Mouse (Mus musculus): ENCODE results near the gene Myh15. TPM values are rescaled to one million over a fixed set of nuclear protein-coding genes. Genes with fewer than 3 reads are reported as not detected.

Myh15 gene
- polyA plus RNA-seq (2012; ENCODE audit: insufficient read depth, insufficient read length, missing spikeins), result not detected in 2 replicates

DNA sequence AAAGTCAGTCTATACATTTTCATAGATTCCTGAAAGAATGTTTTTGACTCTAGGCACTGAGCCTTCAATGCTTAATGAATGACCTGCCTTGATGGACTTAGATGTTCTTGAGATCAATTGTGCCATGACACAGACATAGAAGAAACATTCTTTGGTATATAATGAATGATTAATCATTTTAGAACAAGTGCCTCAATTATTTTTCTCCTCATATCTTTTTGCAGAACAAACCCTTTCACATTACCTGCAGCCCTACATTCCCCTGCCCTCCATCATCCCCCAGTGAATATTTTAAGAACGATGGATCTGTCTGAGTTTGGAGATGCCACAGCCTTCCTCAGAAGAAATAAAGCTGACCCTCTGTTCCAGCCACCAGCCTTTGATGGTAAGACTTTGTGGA lies at the start of gene Myh15:
Myh15 (plus strand) TSS at position 301 of the 400 bp plus-strand sequence.
- H3K4me3 ChIP-seq (ENCODE audit: insufficient read depth, low read length), result no peak within 1 kb of the TSS
- TF ChIP-seq CTCF (IDR thresholded peaks at IDR 0.05; ENCODE audit: low read depth, low read length) (no peak), POLR2A (IDR thresholded peaks at IDR 0.05; ENCODE audit: borderline replicate concordance, low read depth, low read length) (no peak)
- no peaks in the 10 kb centered on the region for H3K4me1 ChIP-seq (ENCODE audit: control insufficient read depth, insufficient read depth, low read length)
- no peak within 1 kb of the TSS for H3K27ac ChIP-seq (ENCODE audit: insufficient read depth, low read depth, low read length)

DNA sequence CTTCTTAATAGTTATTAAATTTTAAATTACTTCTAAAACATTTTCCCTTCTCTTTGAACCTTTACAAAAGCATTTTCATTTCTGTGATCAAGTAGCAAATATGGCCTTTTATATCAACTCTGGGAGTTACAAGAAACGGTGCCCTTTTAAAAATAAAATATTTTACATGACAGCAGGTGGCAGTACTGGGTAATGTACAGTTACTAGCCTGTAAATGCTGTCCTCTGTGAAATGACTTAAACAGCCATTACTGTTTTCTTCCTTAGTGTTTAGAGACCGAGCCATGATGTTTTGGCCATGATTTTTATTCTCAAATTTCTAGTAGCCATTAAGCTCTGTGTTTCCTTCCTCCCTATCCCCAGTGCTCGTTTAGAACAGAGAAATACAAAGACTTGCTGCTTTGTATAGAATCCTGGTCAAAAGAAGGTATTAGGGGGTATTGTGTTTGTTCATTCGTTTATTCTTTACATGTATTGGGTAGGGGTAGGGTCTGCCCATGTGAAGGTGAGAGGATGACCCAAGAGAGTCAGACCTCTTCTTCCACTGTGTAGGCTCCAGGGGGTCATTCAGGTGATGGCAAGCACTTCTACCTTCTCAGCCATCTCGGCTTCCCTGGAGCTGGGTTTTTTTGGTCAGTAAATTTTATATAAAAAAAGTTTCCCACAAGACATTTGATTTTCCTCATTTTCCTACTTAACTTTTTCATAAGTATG lies 40.5 kb upstream of the Myh15 start:
- Histone ChIP-seq H3K4me3 (ENCODE audit: insufficient read depth, low read length) (no peak overlapping the region), H3K4me1 (ENCODE audit: control insufficient read depth, insufficient read depth, low read length) (no peaks in the 10 kb centered on the region), H3K27ac (ENCODE audit: insufficient read depth, low read depth, low read length) (no peak overlapping the region)
- TF ChIP-seq POLR2A (IDR thresholded peaks at IDR 0.05; ENCODE audit: borderline replicate concordance, low read depth, low read length) (no peak), CTCF (IDR thresholded peaks at IDR 0.05; ENCODE audit: low read depth, low read length) (no peak)

DNA sequence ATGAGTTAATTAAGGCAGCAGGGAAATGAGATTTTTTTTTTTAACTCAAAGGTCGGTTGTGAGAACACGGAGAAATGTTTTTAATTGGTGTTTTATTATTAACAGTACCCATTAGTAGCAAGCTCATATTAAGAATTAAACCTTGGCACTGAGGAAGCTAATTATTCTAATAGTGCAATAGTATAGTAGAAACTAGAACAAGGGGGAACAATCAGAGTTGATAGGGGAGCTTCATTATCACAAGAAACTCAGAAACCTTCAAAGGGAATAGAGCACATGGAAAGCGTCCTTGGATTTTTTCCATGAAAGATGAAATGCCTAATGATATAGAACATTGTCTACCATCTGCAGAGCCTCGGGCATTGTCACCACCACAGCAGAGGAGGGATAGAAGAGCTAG lies 21.4 kb upstream of the Myh15 start:
- TF ChIP-seq POLR2A (IDR thresholded peaks at IDR 0.05; ENCODE audit: borderline replicate concordance, low read depth, low read length) (no peak), CTCF (IDR thresholded peaks at IDR 0.05; ENCODE audit: low read depth, low read length) (no peak)
- Histone ChIP-seq H3K4me1 (ENCODE audit: control insufficient read depth, insufficient read depth, low read length) (no peaks in the 10 kb centered on the region), H3K27ac (ENCODE audit: insufficient read depth, low read depth, low read length) (no peak overlapping the region), H3K4me3 (ENCODE audit: insufficient read depth, low read length) (no peak overlapping the region)

DNA sequence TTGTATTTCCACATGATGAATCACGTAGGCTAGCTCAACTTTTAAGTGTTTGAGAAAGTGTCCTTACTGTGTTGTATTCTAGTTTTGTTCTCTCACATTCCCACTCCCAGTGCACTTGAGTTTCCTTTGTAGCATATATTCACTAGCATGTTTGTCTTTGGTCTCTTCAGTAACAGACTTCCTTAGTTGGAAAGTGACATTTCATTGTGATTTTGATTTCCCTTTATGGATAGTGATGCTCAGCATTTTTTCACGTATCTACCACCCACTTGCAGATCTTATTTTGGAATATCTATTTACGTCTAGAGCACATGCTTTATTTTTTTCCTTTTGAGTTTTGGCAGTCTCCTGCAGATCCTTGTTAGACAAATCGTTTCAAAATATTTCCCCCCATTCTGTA lies 19.5 kb upstream of the Myh15 start:
- TF ChIP-seq CTCF (IDR thresholded peaks at IDR 0.05; ENCODE audit: low read depth, low read length) (no peak), POLR2A (IDR thresholded peaks at IDR 0.05; ENCODE audit: borderline replicate concordance, low read depth, low read length) (no peak)
- no peak overlapping the region for H3K4me3 ChIP-seq (ENCODE audit: insufficient read depth, low read length)
- no peak overlapping the region for H3K27ac ChIP-seq (ENCODE audit: insufficient read depth, low read depth, low read length)

DNA sequence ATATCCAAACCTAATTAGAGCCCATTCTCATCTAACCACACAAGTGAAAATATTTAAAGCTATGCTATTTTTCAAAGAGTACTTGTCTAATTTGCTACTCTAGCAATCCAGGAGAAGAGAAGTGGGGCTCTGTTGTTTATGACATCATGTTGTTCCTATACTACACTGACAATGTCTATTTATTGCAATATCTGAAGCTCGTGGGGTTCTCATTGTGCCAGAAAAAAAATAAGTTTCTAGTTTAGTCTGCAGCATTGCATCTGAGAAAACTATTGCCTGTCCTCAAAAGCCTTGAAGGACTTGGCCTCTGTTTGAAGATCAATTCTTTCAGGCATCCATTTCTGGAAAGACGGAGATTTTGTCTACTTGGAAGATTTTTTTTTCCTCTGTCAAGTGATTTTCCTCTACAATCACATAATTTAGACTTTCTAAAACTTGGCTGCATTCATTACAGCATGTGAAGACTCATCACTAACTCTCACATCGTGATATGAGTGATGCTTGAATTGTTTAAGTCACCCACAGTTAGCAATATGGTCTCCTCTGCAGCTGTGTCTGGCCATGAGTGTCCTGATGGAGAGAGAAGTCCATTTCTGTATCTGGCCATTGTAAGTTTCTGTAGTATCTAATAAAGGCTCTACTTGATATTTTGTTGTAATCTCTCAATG lies 16.6 kb upstream of the Myh15 start:
- TF ChIP-seq POLR2A (IDR thresholded peaks at IDR 0.05; ENCODE audit: borderline replicate concordance, low read depth, low read length) (no peak), CTCF (IDR thresholded peaks at IDR 0.05; ENCODE audit: low read depth, low read length) (no peak)
- Histone ChIP-seq H3K4me3 (ENCODE audit: insufficient read depth, low read length) (no peak overlapping the region), H3K27ac (ENCODE audit: insufficient read depth, low read depth, low read length) (no peak overlapping the region), H3K4me1 (ENCODE audit: control insufficient read depth, insufficient read depth, low read length) (no peaks in the 10 kb centered on the region)

More for the DNA sequence above, 19.5 kb upstream of the Myh15 start:
- no peaks in the 10 kb centered on the region for H3K4me1 ChIP-seq (ENCODE audit: control insufficient read depth, insufficient read depth, low read length)

DNA sequence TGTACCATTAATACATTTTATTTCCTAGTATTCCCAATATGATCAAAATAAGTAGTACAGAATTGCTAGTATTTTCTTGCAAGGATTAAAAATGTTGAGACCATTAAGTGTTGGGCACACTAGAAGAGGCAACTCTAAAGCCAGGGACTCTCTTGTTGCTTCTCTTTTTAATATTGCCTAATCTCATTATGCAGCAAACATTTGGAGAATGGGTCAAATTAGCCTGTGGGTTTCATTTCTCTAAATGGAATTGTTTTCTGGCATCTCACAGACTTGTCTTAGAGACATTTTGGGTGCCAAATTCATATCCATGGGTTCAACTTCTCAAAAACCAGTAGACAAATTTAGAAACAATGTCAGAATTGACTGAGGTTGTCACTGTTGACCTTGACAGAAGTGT lies 8.1 kb upstream of the Myh15 start:
- TF ChIP-seq CTCF (IDR thresholded peaks at IDR 0.05; ENCODE audit: low read depth, low read length) (no peak), POLR2A (IDR thresholded peaks at IDR 0.05; ENCODE audit: borderline replicate concordance, low read depth, low read length) (no peak)
- H3K27ac ChIP-seq (ENCODE audit: insufficient read depth, low read depth, low read length), result no peak overlapping the region
- H3K4me1 ChIP-seq (ENCODE audit: control insufficient read depth, insufficient read depth, low read length), result peaks cover 6% of the 10 kb centered on the region
- H3K4me3 ChIP-seq (ENCODE audit: insufficient read depth, low read length), result no peak overlapping the region

DNA sequence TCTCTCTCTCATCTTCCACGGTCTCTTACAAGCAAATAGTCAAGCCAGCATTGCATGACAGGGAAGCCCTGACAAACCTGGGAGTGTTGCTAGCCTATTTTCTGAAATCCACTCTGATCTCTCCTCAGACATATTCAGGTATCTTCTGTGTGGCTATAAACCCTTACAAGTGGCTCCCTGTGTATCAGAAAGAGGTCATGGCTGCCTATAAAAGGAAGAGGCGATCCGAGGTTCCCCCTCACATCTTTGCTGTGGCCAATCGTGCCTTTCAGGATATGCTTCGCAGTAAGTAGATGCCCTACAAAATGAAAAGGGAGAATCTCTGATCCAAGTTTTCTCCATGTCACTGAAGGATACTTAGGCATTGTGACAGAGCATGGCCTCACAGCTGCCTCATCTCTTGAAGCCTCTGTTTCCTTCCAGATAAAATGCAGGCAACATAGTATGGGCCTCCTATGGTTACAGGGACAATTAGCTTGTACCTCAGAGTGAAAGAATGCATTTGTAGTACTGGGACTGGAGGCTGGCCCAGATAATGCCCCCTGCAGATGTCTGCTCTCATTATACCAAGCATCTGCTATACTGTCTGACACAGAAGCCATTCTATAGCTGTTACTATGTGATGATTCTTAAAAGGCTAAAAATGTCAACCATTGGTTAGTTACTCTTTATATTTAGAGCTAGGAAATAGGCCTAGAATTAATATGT lies 12.1 kb downstream of the Myh15 start:
- Histone ChIP-seq H3K4me3 (ENCODE audit: insufficient read depth, low read length) (no peak overlapping the region), H3K27ac (ENCODE audit: insufficient read depth, low read depth, low read length) (no peak overlapping the region), H3K4me1 (ENCODE audit: control insufficient read depth, insufficient read depth, low read length) (no peaks in the 10 kb centered on the region)
- no peak for TF ChIP-seq CTCF (IDR thresholded peaks at IDR 0.05; ENCODE audit: low read depth, low read length)

DNA sequence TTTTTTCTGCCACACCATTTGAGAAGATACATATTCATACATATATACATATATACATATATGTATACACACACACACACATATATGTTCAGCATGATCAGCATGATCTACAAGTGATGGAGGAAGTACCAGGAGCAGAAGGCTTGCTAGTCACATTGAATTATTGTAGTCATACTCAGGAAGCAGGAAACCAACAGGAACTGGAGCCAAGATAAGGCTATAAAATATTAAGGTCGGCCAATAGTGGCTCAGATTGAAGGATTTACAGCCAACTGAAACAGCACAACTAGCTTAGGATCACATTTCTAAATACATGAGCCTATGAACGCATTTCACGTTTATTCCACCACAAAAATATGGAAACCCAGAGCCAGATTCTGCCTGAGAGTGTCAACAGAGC lies 14.0 kb downstream of the Myh15 start:
- TF ChIP-seq CTCF (IDR thresholded peaks at IDR 0.05; ENCODE audit: low read depth, low read length), result no peak
- no peak for TF ChIP-seq POLR2A (IDR thresholded peaks at IDR 0.05; ENCODE audit: borderline replicate concordance, low read depth, low read length)
- Histone ChIP-seq H3K4me3 (ENCODE audit: insufficient read depth, low read length) (no peak overlapping the region), H3K27ac (ENCODE audit: insufficient read depth, low read depth, low read length) (no peak overlapping the region), H3K4me1 (ENCODE audit: control insufficient read depth, insufficient read depth, low read length) (no peaks in the 10 kb centered on the region)

DNA sequence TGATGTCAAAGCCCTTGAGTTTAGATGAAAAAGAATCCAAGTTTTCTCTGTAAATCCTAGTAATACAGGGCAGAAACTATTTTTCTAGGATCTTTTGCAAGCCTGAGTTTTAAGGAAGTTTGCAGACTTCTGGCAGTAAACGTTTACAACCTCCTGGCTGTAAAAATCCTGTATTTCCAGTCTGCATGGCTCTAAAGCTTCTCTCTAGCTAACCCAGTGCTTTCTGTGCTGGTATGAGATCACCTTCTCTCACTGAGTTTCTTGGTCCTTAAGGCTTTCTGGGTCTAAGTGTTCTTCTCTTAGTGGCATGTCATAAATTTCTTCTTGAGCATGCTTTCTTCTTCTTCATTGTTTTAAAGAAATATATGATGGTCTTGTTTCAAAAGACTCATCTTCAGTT lies 70.7 kb downstream of the Myh15 start:
- no peaks in the 10 kb centered on the region for H3K4me1 ChIP-seq (ENCODE audit: control insufficient read depth, insufficient read depth, low read length)
- H3K4me3 ChIP-seq (ENCODE audit: insufficient read depth, low read length), result no peak overlapping the region
- TF ChIP-seq POLR2A (IDR thresholded peaks at IDR 0.05; ENCODE audit: borderline replicate concordance, low read depth, low read length) (no peak), CTCF (IDR thresholded peaks at IDR 0.05; ENCODE audit: low read depth, low read length) (no peak)
- H3K27ac ChIP-seq (ENCODE audit: insufficient read depth, low read depth, low read length), result no peak overlapping the region

DNA sequence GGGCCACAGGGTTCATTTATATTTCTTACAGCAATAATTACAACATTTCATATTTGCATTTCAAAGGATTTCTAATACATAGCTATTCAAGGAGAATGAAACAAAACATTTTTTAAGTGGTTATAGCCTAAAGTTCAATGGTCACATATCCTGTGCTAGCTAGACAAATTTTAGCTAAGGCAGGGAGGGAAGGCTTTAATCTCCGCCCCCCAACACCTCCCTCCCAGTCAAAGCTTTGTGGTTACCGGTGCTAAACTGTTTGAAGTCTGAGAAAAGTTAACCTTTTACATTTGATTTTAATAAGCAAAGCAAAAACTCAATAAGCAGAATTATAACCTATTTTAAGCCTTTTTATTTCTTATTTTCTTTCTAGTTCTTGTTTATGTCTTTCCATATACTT lies 98.9 kb downstream of the Myh15 start:
- Histone ChIP-seq H3K4me1 (ENCODE audit: control insufficient read depth, insufficient read depth, low read length) (no peaks in the 10 kb centered on the region), H3K27ac (ENCODE audit: insufficient read depth, low read depth, low read length) (no peak overlapping the region), H3K4me3 (ENCODE audit: insufficient read depth, low read length) (no peak overlapping the region)
- TF ChIP-seq CTCF (IDR thresholded peaks at IDR 0.05; ENCODE audit: low read depth, low read length) (no peak), POLR2A (IDR thresholded peaks at IDR 0.05; ENCODE audit: borderline replicate concordance, low read depth, low read length) (no peak)

Measured in bone marrow macrophage, adult 2 months (primary cell).